Mouse (Mus musculus): ENCODE data around the gene Olfr998. TPM values are rescaled to one million over a fixed set of nuclear protein-coding genes. Genes with fewer than 3 reads are reported as not detected.
"Not testable (repeated sequence)": the region's sequence is repeated elsewhere in the genome, so short reads cannot be mapped to it uniquely, and the experiment has no call there.

Gene Olfr998
- polyA plus RNA-seq (2015; fragmentation: Nextera tagmentation; extraction: Ambion mirVana) = not detected in 2 replicates

DNA sequence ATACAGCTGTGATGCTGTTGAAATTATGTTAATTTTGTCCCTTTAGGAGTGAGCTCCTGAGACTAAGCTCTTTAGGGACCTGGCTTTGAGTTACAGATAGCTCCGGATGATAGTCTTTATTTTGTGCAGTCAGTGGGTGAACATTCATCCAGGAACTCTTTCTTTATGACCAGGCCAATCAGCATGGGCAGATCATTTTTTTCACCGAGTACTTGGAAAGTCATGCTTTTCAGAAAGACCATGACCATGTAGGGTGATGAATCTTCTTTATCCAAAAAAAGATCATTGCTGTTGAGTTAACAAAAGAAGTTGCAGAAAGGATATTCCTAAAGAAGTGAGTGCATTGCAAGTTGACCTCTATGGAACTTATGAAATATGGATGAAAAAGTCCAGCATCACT, at the start of gene Olfr998:
Gene Olfr998 (plus strand): TSS at position 301 of the 400 bp plus-strand sequence.
- not testable (repeated sequence) for H3K4me3 ChIP-seq (replicated peaks; ENCODE audit: low read length); ATAC-seq; H3K9me3 ChIP-seq (ENCODE audit: control insufficient read depth, low read length); H3K4me2 ChIP-seq (ENCODE audit: low read length); H3K9ac ChIP-seq (replicated peaks; ENCODE audit: low read depth, low read length); H3K27ac ChIP-seq (ENCODE audit: low read length); H3K36me3 ChIP-seq (ENCODE audit: control insufficient read depth, insufficient read depth); H3K4me1 ChIP-seq (replicated peaks; ENCODE audit: control insufficient read depth, insufficient read depth, low read length); H3K27me3 ChIP-seq (replicated peaks; ENCODE audit: control insufficient read depth, insufficient read depth, low read length)
- WGBS = 83% methylated on average over 2 of the region's 2 CpGs

DNA sequence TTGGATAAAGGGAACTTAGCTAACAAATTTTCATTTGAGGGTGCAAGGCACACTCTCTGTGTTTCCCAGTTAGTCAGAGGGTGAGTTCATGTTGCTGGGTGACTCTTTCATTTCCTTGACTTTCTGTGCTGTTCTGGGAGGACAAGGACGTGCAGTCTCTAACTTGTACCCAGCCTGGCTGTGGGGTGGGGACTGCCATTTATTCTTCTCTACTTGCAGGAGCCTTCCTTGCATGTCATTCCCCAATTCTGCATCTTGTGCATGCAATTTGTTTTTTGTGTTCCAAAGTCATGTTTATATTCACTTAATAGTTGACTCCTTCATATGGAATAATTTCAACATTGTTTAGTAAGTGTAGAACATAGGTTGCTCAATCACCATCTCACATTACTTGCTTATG, 33.9 kb upstream of the Olfr998 start:
- 76% methylated on average over 1 of the region's 1 CpGs for WGBS
- no peak overlapping the region for H3K27ac ChIP-seq (ENCODE audit: low read length)
- no peak overlapping the region for H3K4me2 ChIP-seq (ENCODE audit: low read length)
- H3K9ac ChIP-seq (replicated peaks; ENCODE audit: low read depth, low read length) = no peak overlapping the region
- no peak for ATAC-seq
- H3K9me3 ChIP-seq (ENCODE audit: control insufficient read depth, low read length) = no peaks in the 10 kb centered on the region
- no peak overlapping the region for H3K4me3 ChIP-seq (replicated peaks; ENCODE audit: low read length)
- no peaks in the 10 kb centered on the region for H3K4me1 ChIP-seq (replicated peaks; ENCODE audit: control insufficient read depth, insufficient read depth, low read length)
- H3K27me3 ChIP-seq (replicated peaks; ENCODE audit: control insufficient read depth, insufficient read depth, low read length) = no peaks in the 10 kb centered on the region
- H3K36me3 ChIP-seq (ENCODE audit: control insufficient read depth, insufficient read depth) = no peaks in the 10 kb centered on the region

DNA sequence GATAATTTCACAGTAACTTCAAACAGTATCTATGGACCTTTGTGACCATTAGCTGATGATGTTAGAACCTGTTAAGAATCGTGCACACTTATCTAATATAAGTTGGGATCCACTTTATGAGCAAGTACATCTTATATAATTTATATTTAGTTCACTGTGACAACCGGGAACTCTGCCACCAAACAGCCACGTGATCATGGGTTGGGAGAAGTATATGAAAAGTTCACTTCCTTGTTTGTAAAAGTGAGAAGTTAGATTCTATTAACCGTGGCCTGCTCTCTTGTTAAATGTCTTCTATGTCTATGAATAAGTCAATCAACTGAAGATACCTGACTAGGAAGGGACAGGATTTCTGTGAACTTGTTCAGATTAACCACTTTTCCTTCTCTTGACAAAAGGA, 28.5 kb upstream of the Olfr998 start:
- no peaks in the 10 kb centered on the region for H3K4me1 ChIP-seq (replicated peaks; ENCODE audit: control insufficient read depth, insufficient read depth, low read length)
- no peak overlapping the region for H3K27ac ChIP-seq (ENCODE audit: low read length)
- no peak overlapping the region for H3K4me2 ChIP-seq (ENCODE audit: low read length)
- H3K9ac ChIP-seq (replicated peaks; ENCODE audit: low read depth, low read length) = no peak overlapping the region
- H3K9me3 ChIP-seq (ENCODE audit: control insufficient read depth, low read length) = no peaks in the 10 kb centered on the region
- no peaks in the 10 kb centered on the region for H3K36me3 ChIP-seq (ENCODE audit: control insufficient read depth, insufficient read depth)
- H3K27me3 ChIP-seq (replicated peaks; ENCODE audit: control insufficient read depth, insufficient read depth, low read length) = no peaks in the 10 kb centered on the region
- WGBS = 77% methylated on average over 4 of the region's 4 CpGs
- no peak overlapping the region for H3K4me3 ChIP-seq (replicated peaks; ENCODE audit: low read length)
- no peak for ATAC-seq

DNA sequence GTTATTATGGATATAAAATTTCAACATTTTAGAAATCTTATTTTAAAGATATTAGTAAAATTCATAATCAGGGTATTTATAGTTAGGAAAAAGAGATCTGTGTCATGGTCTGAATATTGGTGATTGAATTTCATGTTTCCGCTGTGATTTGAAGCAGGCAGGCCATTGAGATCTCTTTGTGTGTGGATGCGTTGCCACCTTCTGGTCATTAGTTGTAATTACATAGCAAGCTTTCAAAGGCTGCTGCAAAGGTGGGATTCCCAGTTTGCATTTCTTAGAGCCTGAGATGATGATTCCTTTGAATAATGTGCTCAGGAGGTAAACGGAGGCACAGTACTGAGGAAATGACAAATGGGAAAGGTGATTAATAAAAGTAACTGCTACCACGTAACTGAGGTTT, 27.6 kb upstream of the Olfr998 start:
- H3K4me2 ChIP-seq (ENCODE audit: low read length) = no peak overlapping the region
- no peaks in the 10 kb centered on the region for H3K9me3 ChIP-seq (ENCODE audit: control insufficient read depth, low read length)
- peak; percentile 71 for ATAC-seq
- H3K36me3 ChIP-seq (ENCODE audit: control insufficient read depth, insufficient read depth) = no peaks in the 10 kb centered on the region
- H3K4me1 ChIP-seq (replicated peaks; ENCODE audit: control insufficient read depth, insufficient read depth, low read length) = no peaks in the 10 kb centered on the region
- H3K27me3 ChIP-seq (replicated peaks; ENCODE audit: control insufficient read depth, insufficient read depth, low read length) = no peaks in the 10 kb centered on the region
- WGBS = 24% methylated on average over 4 of the region's 4 CpGs
- no peak overlapping the region for H3K9ac ChIP-seq (replicated peaks; ENCODE audit: low read depth, low read length)
- H3K27ac ChIP-seq (ENCODE audit: low read length) = no peak overlapping the region
- H3K4me3 ChIP-seq (replicated peaks; ENCODE audit: low read length) = no peak overlapping the region

DNA sequence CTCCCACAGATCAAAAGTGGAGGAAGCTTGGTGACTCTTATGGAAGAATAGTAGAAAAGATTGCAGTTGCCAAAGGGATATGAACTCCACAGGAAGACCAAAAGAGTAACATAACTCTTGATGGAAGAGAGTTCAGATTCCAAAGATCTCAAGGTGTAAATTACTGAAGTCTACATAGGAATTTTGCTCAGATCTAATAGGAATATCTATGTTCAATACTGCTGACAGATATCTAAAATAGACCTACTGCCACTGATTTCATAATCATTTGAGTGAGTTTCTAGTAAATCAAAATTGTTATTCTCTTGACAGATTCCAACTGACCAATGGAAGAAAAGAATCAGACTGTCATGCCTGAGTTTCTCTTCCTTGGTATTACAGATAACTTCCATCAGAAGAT, 9.8 kb upstream of the Olfr998 start, which contains the start of gene Olfr996:
Gene Olfr996 (plus strand): TSS at position 301 of the 400 bp plus-strand sequence.
- Histone ChIP-seq H3K4me3 (replicated peaks; ENCODE audit: low read length) (no peak within 1 kb of the TSS), H3K4me1 (replicated peaks; ENCODE audit: control insufficient read depth, insufficient read depth, low read length) (no peaks in the 10 kb centered on the region), H3K9ac (replicated peaks; ENCODE audit: low read depth, low read length) (no peak within 1 kb of the TSS), H3K4me2 (ENCODE audit: low read length) (no peak within 1 kb of the TSS), H3K36me3 (ENCODE audit: control insufficient read depth, insufficient read depth) (no peaks in the 10 kb centered on the region), H3K27me3 (replicated peaks; ENCODE audit: control insufficient read depth, insufficient read depth, low read length) (no peaks in the 10 kb centered on the region), H3K27ac (ENCODE audit: low read length) (no peak within 1 kb of the TSS), H3K9me3 (ENCODE audit: control insufficient read depth, low read length) (no peaks in the 10 kb centered on the region)
- ATAC-seq = no peak

- H3K9me3 ChIP-seq (ENCODE audit: control insufficient read depth, low read length) = no peaks in the 10 kb centered on the region
- H3K4me2 ChIP-seq (ENCODE audit: low read length) = no peak within 1 kb of the TSS
- no peaks in the 10 kb centered on the region for H3K36me3 ChIP-seq (ENCODE audit: control insufficient read depth, insufficient read depth)
- H3K9ac ChIP-seq (replicated peaks; ENCODE audit: low read depth, low read length) = no peak within 1 kb of the TSS
- no peaks in the 10 kb centered on the region for H3K4me1 ChIP-seq (replicated peaks; ENCODE audit: control insufficient read depth, insufficient read depth, low read length)
- ATAC-seq = no peak
- H3K27me3 ChIP-seq (replicated peaks; ENCODE audit: control insufficient read depth, insufficient read depth, low read length) = no peaks in the 10 kb centered on the region
- 61% methylated on average over 1 of the region's 1 CpGs for WGBS
- H3K4me3 ChIP-seq (replicated peaks; ENCODE audit: low read length) = no peak within 1 kb of the TSS
- no peak within 1 kb of the TSS for H3K27ac ChIP-seq (ENCODE audit: low read length)
These were observed 23.1 kb downstream of the Olfr998 start, which contains the start of gene Olfr1000 for GRCm38 (mm10) chr2:85611803-85612202. Gene Olfr1000, minus strand, starts transcription at chr2:85611903.

Other genes with a start within 250 kb of the Olfr998 start
- not detected in 2 replicates for gene Olfr987, start 249.6 kb upstream of the Olfr998 start, polyA plus RNA-seq (2015; fragmentation: Nextera tagmentation; extraction: Ambion mirVana)
- gene Olfr988, start 225.7 kb upstream of the Olfr998 start, polyA plus RNA-seq (2015; fragmentation: Nextera tagmentation; extraction: Ambion mirVana) = not detected in 2 replicates
- not detected in 2 replicates for gene Olfr992, start 179.5 kb upstream of the Olfr998 start, polyA plus RNA-seq (2015; fragmentation: Nextera tagmentation; extraction: Ambion mirVana)
- not detected in 2 replicates for gene Olfr993, start 174.1 kb upstream of the Olfr998 start, polyA plus RNA-seq (2015; fragmentation: Nextera tagmentation; extraction: Ambion mirVana)
- not detected in 2 replicates for gene Olfr994, start 152.5 kb upstream of the Olfr998 start, polyA plus RNA-seq (2015; fragmentation: Nextera tagmentation; extraction: Ambion mirVana)
- not detected in 2 replicates for gene Olfr995, start 145.3 kb upstream of the Olfr998 start, polyA plus RNA-seq (2015; fragmentation: Nextera tagmentation; extraction: Ambion mirVana)
- 0.15 TPM in 1 of 2 replicates, not detected in the other for gene 4833423E24Rik, start 69.9 kb upstream of the Olfr998 start, polyA plus RNA-seq (2015; fragmentation: Nextera tagmentation; extraction: Ambion mirVana)
- gene Olfr996, start 9.7 kb upstream of the Olfr998 start, polyA plus RNA-seq (2015; fragmentation: Nextera tagmentation; extraction: Ambion mirVana) = not detected in 2 replicates
- gene Olfr1000, start 23.0 kb downstream of the Olfr998 start, polyA plus RNA-seq (2015; fragmentation: Nextera tagmentation; extraction: Ambion mirVana) = not detected in 2 replicates
- not detected in 2 replicates for gene Olfr1002, start 61.8 kb downstream of the Olfr998 start, polyA plus RNA-seq (2015; fragmentation: Nextera tagmentation; extraction: Ambion mirVana)
- gene Olfr154, start 75.5 kb downstream of the Olfr998 start, polyA plus RNA-seq (2015; fragmentation: Nextera tagmentation; extraction: Ambion mirVana) = not detected in 2 replicates
- not detected in 2 replicates for gene Olfr1006, start 89.8 kb downstream of the Olfr998 start, polyA plus RNA-seq (2015; fragmentation: Nextera tagmentation; extraction: Ambion mirVana)
- gene Olfr1008, start 100.5 kb downstream of the Olfr998 start, polyA plus RNA-seq (2015; fragmentation: Nextera tagmentation; extraction: Ambion mirVana) = not detected in 2 replicates
- gene Olfr1009, start 126.5 kb downstream of the Olfr998 start, polyA plus RNA-seq (2015; fragmentation: Nextera tagmentation; extraction: Ambion mirVana) = not detected in 2 replicates
- not detected in 2 replicates for gene Olfr1012, start 173.8 kb downstream of the Olfr998 start, polyA plus RNA-seq (2015; fragmentation: Nextera tagmentation; extraction: Ambion mirVana)
- gene Olfr1013, start 178.2 kb downstream of the Olfr998 start, polyA plus RNA-seq (2015; fragmentation: Nextera tagmentation; extraction: Ambion mirVana) = not detected in 2 replicates
- not detected in 2 replicates for gene Olfr1014, start 183.8 kb downstream of the Olfr998 start, polyA plus RNA-seq (2015; fragmentation: Nextera tagmentation; extraction: Ambion mirVana)
- not detected in 2 replicates for gene Olfr1015, start 193.1 kb downstream of the Olfr998 start, polyA plus RNA-seq (2015; fragmentation: Nextera tagmentation; extraction: Ambion mirVana)
- not detected in 2 replicates for gene Olfr1016, start 213.6 kb downstream of the Olfr998 start, polyA plus RNA-seq (2015; fragmentation: Nextera tagmentation; extraction: Ambion mirVana)
- gene Olfr1018, start 229.5 kb downstream of the Olfr998 start, polyA plus RNA-seq (2015; fragmentation: Nextera tagmentation; extraction: Ambion mirVana) = not detected in 2 replicates

Measured in forebrain, embryonic 16.5 days (tissue).